Mouse (Mus musculus): ENCODE measurements at regions not wholly inside any gene's neighbourhood (a gene's known extent, or its start where the extent isn't known, plus 50 kb on each side); places are given as distances from the start of the nearest gene placed in this dataset.
"Not testable (repeated sequence)": the region's sequence is repeated elsewhere in the genome, so short reads cannot be mapped to it uniquely, and the experiment has no call there.

GRCm38 (mm10) chr13:72541706-72542105 is 86.9 kb upstream of the Irx2 start:
- Histone ChIP-seq H3K36me3 (ENCODE audit: insufficient read depth, low read length) (no peaks in the 10 kb centered on the region), H3K27ac (ENCODE audit: low read depth, low read length) (no peak overlapping the region), H3K9me3 (ENCODE audit: low read length) (no peaks in the 10 kb centered on the region), H3K9ac (replicated peaks; ENCODE audit: low read length, poor library complexity, severe bottlenecking) (no peak overlapping the region), H3K4me2 (ENCODE audit: low read depth, low read length, poor library complexity, severe bottlenecking) (no peak overlapping the region), H3K4me1 (ENCODE audit: insufficient read depth, low read length) (no peaks in the 10 kb centered on the region), H3K27me3 (ENCODE audit: insufficient read depth, low read length) (no peaks in the 10 kb centered on the region), H3K4me3 (ENCODE audit: low read depth, low read length) (no peak overlapping the region)
- no peak for TF ChIP-seq CTCF (IDR thresholded peaks at IDR 0.05)
- DNase-seq (ENCODE audit: low spot score), result no peak
- no peak for ATAC-seq (ENCODE audit: low FRiP score)
- WGBS, result 90% methylated on average over 3 of the region's 3 CpGs

- H3K9me3 ChIP-seq (ENCODE audit: low read length), result no peaks in the 10 kb centered on the region
- 73% methylated on average over 8 of the region's 8 CpGs for WGBS
- no peak overlapping the region for H3K4me2 ChIP-seq (ENCODE audit: low read depth, low read length, poor library complexity, severe bottlenecking)
- no peak overlapping the region for H3K27ac ChIP-seq (ENCODE audit: low read depth, low read length)
- TF ChIP-seq CTCF (IDR thresholded peaks at IDR 0.05), result peak; percentile 58
- DNase-seq (ENCODE audit: low spot score) (peak; percentile 30), ATAC-seq (ENCODE audit: low FRiP score) (no peak)
- no peak overlapping the region for H3K9ac ChIP-seq (replicated peaks; ENCODE audit: low read length, poor library complexity, severe bottlenecking)
- no peak overlapping the region for H3K4me3 ChIP-seq (ENCODE audit: low read depth, low read length)
- H3K27me3 ChIP-seq (ENCODE audit: insufficient read depth, low read length), result no peaks in the 10 kb centered on the region
- no peaks in the 10 kb centered on the region for H3K36me3 ChIP-seq (ENCODE audit: insufficient read depth, low read length)
- no peaks in the 10 kb centered on the region for H3K4me1 ChIP-seq (ENCODE audit: insufficient read depth, low read length)
These were observed 70.7 kb upstream of the Irx2 start for GRCm38 (mm10) chr13:72557951-72558350.

GRCm38 (mm10) chr13:72571871-72572270 is 56.7 kb upstream of the Irx2 start:
- no peaks in the 10 kb centered on the region for H3K27me3 ChIP-seq (ENCODE audit: insufficient read depth, low read length)
- DNase-seq (ENCODE audit: low spot score), result no peak
- no peaks in the 10 kb centered on the region for H3K36me3 ChIP-seq (ENCODE audit: insufficient read depth, low read length)
- no peaks in the 10 kb centered on the region for H3K9me3 ChIP-seq (ENCODE audit: low read length)
- no peak for ATAC-seq (ENCODE audit: low FRiP score)
- no peak overlapping the region for H3K9ac ChIP-seq (replicated peaks; ENCODE audit: low read length, poor library complexity, severe bottlenecking)
- 34% methylated on average over 7 of the region's 7 CpGs for WGBS
- no peak overlapping the region for H3K4me3 ChIP-seq (ENCODE audit: low read depth, low read length)
- no peak overlapping the region for H3K27ac ChIP-seq (ENCODE audit: low read depth, low read length)
- H3K4me2 ChIP-seq (ENCODE audit: low read depth, low read length, poor library complexity, severe bottlenecking), result no peak overlapping the region
- no peaks in the 10 kb centered on the region for H3K4me1 ChIP-seq (ENCODE audit: insufficient read depth, low read length)
- no peak for TF ChIP-seq CTCF (IDR thresholded peaks at IDR 0.05)

GRCm38 (mm10) chr13:72572846-72573245 is 55.8 kb upstream of the Irx2 start:
- Histone ChIP-seq H3K27ac (ENCODE audit: low read depth, low read length) (no peak overlapping the region), H3K4me3 (ENCODE audit: low read depth, low read length) (no peak overlapping the region), H3K9ac (replicated peaks; ENCODE audit: low read length, poor library complexity, severe bottlenecking) (no peak overlapping the region), H3K36me3 (ENCODE audit: insufficient read depth, low read length) (no peaks in the 10 kb centered on the region), H3K9me3 (ENCODE audit: low read length) (no peaks in the 10 kb centered on the region), H3K4me1 (ENCODE audit: insufficient read depth, low read length) (no peaks in the 10 kb centered on the region), H3K27me3 (ENCODE audit: insufficient read depth, low read length) (no peaks in the 10 kb centered on the region), H3K4me2 (ENCODE audit: low read depth, low read length, poor library complexity, severe bottlenecking) (no peak overlapping the region)
- DNase-seq (ENCODE audit: low spot score) (no peak), ATAC-seq (ENCODE audit: low FRiP score) (no peak)
- no peak for TF ChIP-seq CTCF (IDR thresholded peaks at IDR 0.05)
- WGBS, result 59% methylated on average over 1 of the region's 1 CpGs

- TF ChIP-seq CTCF (IDR thresholded peaks at IDR 0.05), result peak; percentile 16; the same call in 1 of the 2 replicates
- not testable (repeated sequence) for H3K9me3 ChIP-seq (ENCODE audit: low read length); H3K27ac ChIP-seq (ENCODE audit: low read depth, low read length); H3K27me3 ChIP-seq (ENCODE audit: insufficient read depth, low read length); H3K4me2 ChIP-seq (ENCODE audit: low read depth, low read length, poor library complexity, severe bottlenecking); DNase-seq (ENCODE audit: low spot score); H3K4me1 ChIP-seq (ENCODE audit: insufficient read depth, low read length); H3K4me3 ChIP-seq (ENCODE audit: low read depth, low read length); ATAC-seq (ENCODE audit: low FRiP score); H3K9ac ChIP-seq (replicated peaks; ENCODE audit: low read length, poor library complexity, severe bottlenecking); H3K36me3 ChIP-seq (ENCODE audit: insufficient read depth, low read length)
- 75% methylated on average over 4 of the region's 4 CpGs for WGBS
These were observed 54.5 kb upstream of the Irx2 start for GRCm38 (mm10) chr13:72574126-72574525.

- ATAC-seq (ENCODE audit: low FRiP score) (no peak), DNase-seq (ENCODE audit: low spot score) (no peak)
- TF ChIP-seq CTCF (IDR thresholded peaks at IDR 0.05), result no peak
- Histone ChIP-seq H3K4me3 (ENCODE audit: low read depth, low read length) (no peak overlapping the region), H3K9me3 (ENCODE audit: low read length) (no peaks in the 10 kb centered on the region), H3K4me2 (ENCODE audit: low read depth, low read length, poor library complexity, severe bottlenecking) (no peak overlapping the region), H3K27ac (ENCODE audit: low read depth, low read length) (no peak overlapping the region), H3K4me1 (ENCODE audit: insufficient read depth, low read length) (no peaks in the 10 kb centered on the region), H3K36me3 (ENCODE audit: insufficient read depth, low read length) (no peaks in the 10 kb centered on the region), H3K9ac (replicated peaks; ENCODE audit: low read length, poor library complexity, severe bottlenecking) (no peak overlapping the region), H3K27me3 (ENCODE audit: insufficient read depth, low read length) (no peaks in the 10 kb centered on the region)
- WGBS, result 24% methylated on average over 6 of the region's 6 CpGs
These were observed 52.1 kb upstream of the Irx2 start for GRCm38 (mm10) chr13:72576485-72576884.
